Mouse (Mus musculus) limb, embryonic 14.5 days (tissue): ENCODE data around the gene Fam168b. TPM values are rescaled to one million over a fixed set of nuclear protein-coding genes. Genes with fewer than 3 reads are reported as not detected.

Experiments used
- ATAC-seq: fragments of 200-750 bp; cut with Nextera tagmentation; 2 replicates; pipeline ENCODE4 v1.8.0; 2017; ENCODE audit warnings: low read depth, moderate number of reproducible peaks, moderate TSS enrichment; ENCODE audit not compliant: low FRiP score
- DNase-seq: peaks from one replicate; pipeline ENCODE4 v3.0.0-alpha.2; 2015; ENCODE audit warnings: low spot score
- H3K27ac ChIP-seq: fragments of 300-500 bp; sonication (generic); replicated peaks from 2 replicates; pipeline ENCODE4 v1.5.1; 2014; ENCODE audit warnings: low read depth, mild to moderate bottlenecking, low read length, moderate library complexity, mixed read lengths
- H3K27me3 ChIP-seq: fragments of 300-500 bp; sonication (generic); 2 replicates; pipeline ENCODE4 v1.6.1; 2014; ENCODE audit warnings: low read length, mixed read lengths; ENCODE audit not compliant: control insufficient read depth, insufficient read depth
- H3K36me3 ChIP-seq: fragments of 300-500 bp; sonication (generic); 2 replicates; pipeline ENCODE4 v1.6.1; 2014; ENCODE audit warnings: mild to moderate bottlenecking, low read length, moderate library complexity, mixed read lengths; ENCODE audit not compliant: control insufficient read depth, insufficient read depth
- H3K4me1 ChIP-seq: fragments of 300-500 bp; sonication (generic); 2 replicates; pipeline ENCODE4 v1.6.1; 2014; ENCODE audit warnings: antibody characterized with exemption, low read length, mixed read lengths; ENCODE audit not compliant: control insufficient read depth, insufficient read depth
- H3K4me2 ChIP-seq: fragments of 300-500 bp; sonication (generic); replicated peaks from 2 replicates; pipeline ENCODE4 v1.6.1; 2014; ENCODE audit warnings: low read depth, mild to moderate bottlenecking, low read length, moderate library complexity; ENCODE audit not compliant: severe bottlenecking
- H3K4me3 ChIP-seq: fragments of 300-500 bp; sonication (generic); replicated peaks from 2 replicates; pipeline ENCODE4 v1.5.1; 2014; ENCODE audit warnings: low read length
- H3K9ac ChIP-seq: fragments of 300-500 bp; sonication (generic); 2 replicates; pipeline ENCODE4 v1.6.1; 2014; ENCODE audit warnings: mild to moderate bottlenecking, low read depth, low read length, moderate library complexity; ENCODE audit not compliant: severe bottlenecking
- H3K9me3 ChIP-seq: fragments of 300-500 bp; sonication (generic); 2 replicates; pipeline ENCODE4 v1.6.1; 2016; ENCODE audit warnings: low read length; ENCODE audit not compliant: control insufficient read depth
- POLR2A ChIP-seq: fragments of 200-500 bp; IDR thresholded peaks from 2 replicates; pipeline ENCODE4 v1.8.0; 2012; ENCODE audit warnings: inconsistent platforms, mild to moderate bottlenecking, moderate library complexity, borderline replicate concordance; ENCODE audit not compliant: insufficient read depth, insufficient read length; ENCODE audit errors: extremely low read depth
- WGBS: fragments of 180-500 bp; shearing (Covaris S2); extraction: QIAGEN DNeasy Blood & Tissue Kit; methylation state at CpG from one replicate; pipeline ENCODE4 v1.1.7; 2014; 5-methylcytosine and 5-hydroxymethylcytosine counted together
- polyA plus RNA-seq, 2 experiments: library from polyadenylated mRNA; depleted of rRNA in 1 of 2; stranded (reverse) in 1 of 2; unstranded in 1 of 2; fragments of >200 nt; fragmentation: Nextera tagmentation in 1 of 2; extraction: Ambion mirVana in 1 of 2; gene quantifications; 2 replicates each; pipeline versions ENCODE4 v1.2.1 to v1.2.3; 2012 to 2014

The Fam168b gene
- 210 and 382 TPM in 2 replicates for polyA plus RNA-seq (2012; rRNA removed)
- 76.7 and 90.0 TPM in 2 replicates for polyA plus RNA-seq (2014; fragmentation: Nextera tagmentation; extraction: Ambion mirVana)

DNA sequence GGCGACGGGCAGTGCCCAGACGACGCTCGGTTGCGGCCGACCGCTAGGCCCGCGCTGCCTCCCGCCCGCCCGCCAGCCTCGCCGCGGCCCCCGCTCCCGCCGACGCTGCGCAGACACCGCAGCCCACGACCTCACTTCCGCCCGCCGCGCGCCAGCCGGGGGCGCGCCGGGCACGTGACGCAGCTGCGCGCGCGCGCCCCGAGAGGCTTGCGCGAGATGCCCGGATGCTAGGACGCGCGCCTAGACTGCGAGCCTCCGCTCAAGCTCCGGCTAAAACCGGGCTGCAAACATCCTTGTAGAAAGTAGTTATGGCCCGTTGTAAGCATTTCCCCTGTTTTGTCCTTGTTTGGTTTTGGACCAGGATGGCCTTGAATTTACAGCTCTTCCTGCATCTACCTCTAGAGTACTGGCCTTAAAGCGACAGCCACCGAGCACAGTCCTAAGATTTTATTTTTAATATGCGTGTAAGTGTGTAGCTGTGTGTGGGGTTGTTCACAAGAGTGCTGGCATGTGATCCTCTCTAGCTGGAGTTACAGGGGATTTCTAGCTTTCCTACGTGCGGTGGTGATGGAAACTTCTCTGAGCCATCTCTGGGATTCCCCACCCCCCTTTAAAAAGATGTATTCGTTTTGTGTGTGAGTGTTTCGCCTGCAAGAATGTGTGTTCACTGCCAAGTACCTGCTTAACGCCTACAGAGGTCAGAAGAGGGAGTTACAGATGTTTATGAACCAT lies at the start of gene Fam168b:
Gene Fam168b, minus strand, starts transcription at position 179 of the 732 bp plus-strand sequence.
- no peaks in the 10 kb centered on the region for H3K9me3 ChIP-seq
- peaks cover 23% of the 10 kb centered on the region for H3K4me1 ChIP-seq
- ATAC-seq (peak; percentile 90), DNase-seq (peak; percentile 86)
- TF ChIP-seq POLR2A = peak; percentile 88; the same call in 1 of the 2 replicates
- no peaks in the 10 kb centered on the region for H3K27me3 ChIP-seq
- peak within 1 kb of the TSS; percentile 69 for H3K4me2 ChIP-seq
- peak within 1 kb of the TSS; percentile 65 for H3K4me3 ChIP-seq
- WGBS = 2% methylated on average over 46 of the region's 59 CpGs
- peak within 1 kb of the TSS; percentile 97 for H3K9ac ChIP-seq
- no peaks in the 10 kb centered on the region for H3K36me3 ChIP-seq
- H3K27ac ChIP-seq = peak within 1 kb of the TSS; percentile 97

DNA sequence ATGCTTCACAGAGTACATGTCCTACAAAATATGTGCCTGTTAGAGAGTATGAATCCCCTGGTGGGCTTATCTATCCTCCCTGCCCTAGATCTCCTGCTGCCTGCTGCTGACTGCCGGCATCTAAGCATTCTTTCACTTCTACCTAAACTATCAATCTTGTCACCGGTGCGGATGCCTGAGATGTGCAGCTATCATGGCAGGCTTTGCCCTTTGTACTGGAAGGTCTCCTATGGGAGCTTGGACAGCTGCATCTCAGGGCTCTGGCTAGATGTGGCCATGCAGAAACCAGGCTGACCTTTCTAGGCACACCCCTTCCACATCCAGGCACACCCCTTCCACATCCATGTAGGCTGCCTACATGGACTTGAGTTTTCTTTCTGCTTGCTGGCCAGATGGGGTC lies 49.6 kb upstream of the Fam168b start:
- ATAC-seq = no peak
- H3K4me3 ChIP-seq = no peak overlapping the region
- 72% methylated on average over 3 of the region's 3 CpGs for WGBS

DNA sequence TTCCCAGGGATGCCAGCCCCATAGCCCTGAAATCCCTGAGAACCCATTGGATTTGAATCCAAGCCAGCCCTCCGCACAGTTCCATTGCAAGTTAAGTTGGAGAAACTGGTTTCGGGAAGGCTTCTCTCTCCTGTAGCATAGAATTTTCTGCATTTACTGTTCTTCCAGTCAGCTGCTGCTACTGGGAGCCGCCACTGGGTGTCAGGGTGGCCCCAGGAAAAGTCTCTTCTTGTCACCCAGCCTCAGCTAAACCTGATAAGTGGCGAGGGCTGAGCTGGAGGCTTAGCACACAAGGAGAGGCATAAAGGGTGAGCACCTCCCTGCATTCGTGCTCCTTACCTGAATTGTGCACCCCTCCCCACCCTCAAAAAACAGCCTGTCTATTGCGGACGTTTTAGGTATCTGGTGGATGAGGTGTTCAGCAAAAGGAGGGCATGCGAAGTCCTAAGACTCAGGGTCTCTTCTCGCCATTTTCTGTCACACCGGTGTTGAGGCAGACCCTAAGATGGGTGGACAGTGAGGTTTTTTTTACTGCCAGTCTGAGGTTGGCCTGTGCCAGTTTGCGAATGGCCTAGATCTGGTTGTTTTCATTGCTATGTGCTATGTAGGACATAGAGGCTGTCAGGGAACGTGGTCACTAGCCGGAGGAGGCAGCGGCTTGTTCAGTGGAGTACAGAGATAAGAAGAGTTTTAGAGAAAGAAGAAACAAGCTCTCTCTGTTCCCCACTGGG lies 48.9 kb upstream of the Fam168b start:
- TF ChIP-seq POLR2A = no peak
- no peak overlapping the region for H3K27ac ChIP-seq
- H3K9ac ChIP-seq = no peak overlapping the region
- no peaks in the 10 kb centered on the region for H3K9me3 ChIP-seq
- WGBS = 60% methylated on average over 14 of the region's 14 CpGs
- no peaks in the 10 kb centered on the region for H3K27me3 ChIP-seq
- no peak overlapping the region for H3K4me3 ChIP-seq
- no peak overlapping the region for H3K4me2 ChIP-seq
- H3K36me3 ChIP-seq = no peaks in the 10 kb centered on the region
- H3K4me1 ChIP-seq = no peaks in the 10 kb centered on the region
- no peak for ATAC-seq
- peak; percentile 67 for DNase-seq

More for the DNA sequence above, 49.6 kb upstream of the Fam168b start:
- H3K9ac ChIP-seq = no peak overlapping the region
- TF ChIP-seq POLR2A = no peak
- no peaks in the 10 kb centered on the region for H3K9me3 ChIP-seq
- no peak for DNase-seq
- H3K27me3 ChIP-seq = no peaks in the 10 kb centered on the region
- no peaks in the 10 kb centered on the region for H3K36me3 ChIP-seq
- no peaks in the 10 kb centered on the region for H3K4me1 ChIP-seq
- H3K4me2 ChIP-seq = no peak overlapping the region
- H3K27ac ChIP-seq = no peak overlapping the region

- no peak for TF ChIP-seq POLR2A
- no peaks in the 10 kb centered on the region for H3K4me1 ChIP-seq
Measured at GRCm38 (mm10) chr1:34883776-34884175, 40.9 kb upstream of the Fam168b start.

GRCm38 (mm10) chr1:34879611-34880010 lies 36.7 kb upstream of the Fam168b start:
- Histone ChIP-seq H3K27me3 (no peaks in the 10 kb centered on the region), H3K9ac (no peak overlapping the region), H3K4me2 (no peak overlapping the region), H3K4me1 (no peaks in the 10 kb centered on the region), H3K4me3 (no peak overlapping the region), H3K27ac (no peak overlapping the region), H3K36me3 (no peaks in the 10 kb centered on the region), H3K9me3 (no peaks in the 10 kb centered on the region)
- WGBS = 80% methylated on average over 6 of the region's 6 CpGs
- no peak for DNase-seq
- no peak for ATAC-seq
- no peak for TF ChIP-seq POLR2A

More at GRCm38 (mm10) chr1:34883776-34884175, 40.9 kb upstream of the Fam168b start:
- Histone ChIP-seq H3K9ac (no peak overlapping the region), H3K27ac (no peak overlapping the region), H3K36me3 (no peaks in the 10 kb centered on the region), H3K27me3 (no peaks in the 10 kb centered on the region), H3K4me3 (no peak overlapping the region), H3K9me3 (no peaks in the 10 kb centered on the region), H3K4me2 (no peak overlapping the region)
- ATAC-seq = no peak
- no peak for DNase-seq
